Mouse (Mus musculus) adrenal gland, postnatal 36 days (tissue): ENCODE measurements around the gene Sfxn2. TPM values are rescaled to one million over a fixed set of nuclear protein-coding genes. Genes with fewer than 3 reads are reported as not detected.

Experiments
- DNase-seq, 2 experiments: peaks; one replicate each; pipeline ENCODE4 v3.0.0; 2021; ENCODE audit warnings: mixed read lengths in 1 of 2
- total RNA-seq, 2 experiments: library from RNA; stranded (reverse); gene quantifications; 2 replicates each; pipeline ENCODE4 v1.2.3; 2021

Sfxn2 gene
- total RNA-seq, 2 experiments from 2014 or later, result 7.9 to 11.5 TPM

DNA sequence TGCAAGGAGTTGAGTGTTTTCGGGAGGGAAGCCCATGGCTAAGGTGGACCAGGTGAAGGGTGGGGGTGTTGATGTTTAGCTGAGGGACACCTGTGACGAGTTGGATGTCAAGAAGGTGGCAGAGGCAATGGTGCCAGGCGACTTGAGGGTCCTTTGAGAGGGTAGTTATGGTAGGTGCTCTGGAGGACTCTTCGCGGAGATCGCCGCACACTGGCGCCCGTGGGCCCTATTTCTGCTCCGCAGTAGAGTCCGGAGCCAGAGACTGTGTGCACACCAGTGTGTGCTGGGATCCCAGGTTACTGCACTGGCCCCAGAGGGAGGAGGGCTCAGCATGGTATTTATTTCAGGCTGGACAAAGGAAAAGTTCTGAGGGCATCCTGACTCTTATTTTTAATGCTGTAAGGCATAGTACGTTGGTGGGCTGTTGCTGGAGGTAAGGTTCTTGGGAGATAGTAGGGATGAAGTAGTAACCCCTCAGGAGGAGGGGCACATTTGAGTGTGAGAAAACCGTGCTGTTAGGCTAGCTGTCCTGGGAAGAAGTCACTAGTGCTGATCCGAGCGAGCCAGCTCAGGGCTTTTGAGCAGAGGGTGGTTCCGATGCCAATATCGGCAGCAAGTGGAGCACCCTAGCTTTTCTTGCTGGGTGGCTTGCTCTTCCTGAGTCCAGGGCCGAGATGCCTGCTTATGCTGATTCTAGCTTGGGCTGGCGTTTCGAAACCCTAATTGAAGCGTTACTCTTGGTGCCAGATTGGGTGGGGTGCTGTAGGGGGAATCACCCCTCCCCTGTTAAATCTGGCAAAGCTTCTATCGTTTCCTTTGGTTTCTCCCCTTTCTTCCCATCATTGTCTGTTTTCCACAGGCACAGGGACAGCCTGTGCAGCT lies 26.5 kb downstream of the Sfxn2 start:
- peak in 1 of 2 experiments; percentile 38 for DNase-seq

DNA sequence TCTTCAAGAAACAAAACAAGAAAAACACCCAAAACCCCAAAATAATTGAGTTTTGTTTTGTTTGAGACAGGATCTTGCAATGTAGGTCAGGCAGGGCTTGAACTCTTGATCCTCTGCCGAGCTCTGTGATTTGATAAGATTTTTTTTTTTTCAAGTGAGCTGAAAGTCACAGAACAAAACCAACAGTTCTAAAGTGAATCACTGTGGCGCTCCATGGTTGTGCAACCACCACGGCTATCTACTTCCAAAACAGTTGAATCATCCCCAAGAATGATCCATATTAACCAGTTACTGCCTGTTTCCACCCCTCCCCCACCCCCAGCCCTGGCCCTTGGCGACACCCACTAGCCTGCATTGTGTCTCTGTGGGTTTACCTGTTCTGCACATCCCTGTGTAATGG lies 27.2 kb downstream of the Sfxn2 start:
- DNase-seq, result peak; percentile 68 to 73

DNA sequence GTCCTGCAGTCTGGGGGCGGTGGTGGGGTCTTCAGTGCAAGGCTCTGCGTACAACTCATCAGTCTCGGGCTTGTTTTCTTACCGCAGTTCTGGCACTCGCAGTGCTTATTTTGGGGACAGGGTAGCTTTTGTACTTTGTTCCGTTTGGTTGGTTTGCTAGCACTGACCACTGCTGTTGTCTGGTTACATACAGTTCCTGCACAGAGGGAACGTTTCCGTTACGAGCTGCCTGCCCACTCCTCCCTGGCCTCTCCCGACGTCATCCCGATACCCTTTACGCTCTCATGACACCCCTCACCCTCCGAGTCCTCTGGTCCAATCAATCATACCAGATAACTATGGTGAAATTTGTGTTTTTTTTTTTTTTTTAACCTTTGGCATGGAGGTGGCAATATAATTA lies 28.3 kb downstream of the Sfxn2 start:
- peak; percentile 49 to 56 for DNase-seq

DNA sequence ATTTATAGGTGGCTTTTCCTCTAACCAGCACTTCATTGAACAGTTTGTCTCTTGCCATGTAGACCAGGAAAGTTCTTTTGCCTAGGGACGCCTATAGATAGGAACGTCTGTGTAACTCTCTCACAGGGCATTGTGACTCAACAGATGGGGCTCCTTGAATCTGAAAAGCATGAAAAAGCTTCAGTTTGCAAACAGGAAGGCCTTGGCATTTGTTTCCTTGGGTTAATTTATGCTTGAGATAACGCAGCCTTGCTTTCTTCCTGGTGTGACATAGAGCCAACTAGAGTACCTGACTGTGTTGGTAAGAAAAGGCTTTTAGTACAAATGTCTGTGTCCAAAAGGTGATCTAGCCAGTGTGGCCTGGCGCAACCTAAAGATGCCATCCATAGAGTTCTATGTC lies 29.2 kb downstream of the Sfxn2 start:
- DNase-seq, result peak in 1 of 2 experiments; percentile 41

DNA sequence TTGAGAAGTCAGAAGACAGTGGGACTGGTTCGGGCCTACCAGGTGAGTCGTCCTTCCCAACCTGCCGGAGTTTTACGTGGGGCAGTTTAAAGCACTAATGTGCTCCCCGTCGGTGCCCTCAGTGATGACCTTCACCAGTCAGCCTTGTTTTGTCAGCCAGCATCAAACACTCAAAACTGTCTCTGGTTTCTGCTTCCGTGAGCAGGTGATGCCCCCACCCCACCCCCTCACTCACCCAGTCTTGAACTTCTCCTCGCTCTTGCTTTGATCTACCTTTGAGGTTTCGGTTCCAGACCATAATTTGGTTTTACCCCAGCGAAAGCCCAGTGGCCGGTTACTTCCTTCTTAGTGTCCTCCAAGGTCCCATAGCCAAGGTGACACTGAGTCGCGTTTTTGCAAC lies 33.6 kb downstream of the Sfxn2 start:
- DNase-seq, result no peak

DNA sequence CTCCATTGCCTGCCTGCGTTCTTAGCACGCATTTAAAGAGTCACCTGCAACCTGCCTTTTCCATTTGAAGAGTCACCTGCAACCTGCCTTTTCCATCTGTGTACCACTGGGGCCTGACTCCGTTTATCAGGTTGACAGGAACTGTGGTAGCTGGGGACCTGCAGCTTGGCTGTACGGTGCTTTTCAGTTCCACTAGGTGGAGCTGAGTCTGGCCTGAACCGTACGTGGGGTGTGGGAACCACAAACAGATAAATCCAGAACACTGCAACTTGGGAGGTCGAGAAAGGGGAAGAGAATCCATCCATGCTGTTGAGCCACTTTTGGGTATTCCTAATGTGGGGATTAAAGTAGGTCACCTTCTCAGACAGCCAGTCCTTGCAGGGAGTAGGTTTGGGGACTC lies 34.3 kb downstream of the Sfxn2 start:
- peak in 1 of 2 experiments; percentile 62 for DNase-seq

DNA sequence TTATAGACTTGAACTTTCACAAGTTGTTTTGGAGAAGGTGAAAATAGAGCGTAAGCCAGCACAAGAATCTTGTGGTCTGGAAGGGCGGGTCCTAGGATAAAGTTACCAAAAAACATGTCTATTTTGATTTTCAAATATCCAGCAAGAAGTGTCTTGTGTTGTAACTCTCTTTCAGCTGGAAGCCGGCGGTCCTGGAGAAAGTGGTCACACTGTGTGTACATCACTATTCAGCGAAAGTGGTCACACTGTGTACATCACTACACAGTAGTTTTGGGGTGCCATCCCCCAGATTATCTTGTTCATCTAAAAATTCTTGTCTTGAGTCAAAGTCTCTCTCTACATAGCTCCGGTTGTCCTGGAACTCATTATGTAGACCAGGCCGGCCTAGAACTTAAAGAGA lies 35.0 kb downstream of the Sfxn2 start:
- no peak for DNase-seq

DNA sequence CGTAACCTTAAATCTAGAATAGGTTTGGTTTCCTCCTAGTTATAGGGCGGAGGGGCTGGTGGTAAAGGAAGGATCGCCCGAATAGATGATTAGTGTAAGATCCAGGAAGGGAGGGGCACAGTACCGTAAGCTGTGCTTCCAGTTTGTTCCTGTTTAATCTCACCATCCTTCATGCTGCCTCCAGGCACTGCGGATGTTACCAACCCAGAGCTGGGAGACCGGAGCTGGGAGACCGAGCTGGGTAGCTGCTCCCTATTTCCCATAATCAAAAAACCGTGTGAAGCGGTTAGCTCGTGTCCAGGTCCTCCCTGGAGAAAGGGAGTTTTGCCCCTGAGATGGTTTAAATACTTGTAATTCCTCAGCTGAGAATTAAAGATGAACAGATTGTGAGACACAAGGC lies 43.2 kb downstream of the Sfxn2 start:
- no peak for DNase-seq

DNA sequence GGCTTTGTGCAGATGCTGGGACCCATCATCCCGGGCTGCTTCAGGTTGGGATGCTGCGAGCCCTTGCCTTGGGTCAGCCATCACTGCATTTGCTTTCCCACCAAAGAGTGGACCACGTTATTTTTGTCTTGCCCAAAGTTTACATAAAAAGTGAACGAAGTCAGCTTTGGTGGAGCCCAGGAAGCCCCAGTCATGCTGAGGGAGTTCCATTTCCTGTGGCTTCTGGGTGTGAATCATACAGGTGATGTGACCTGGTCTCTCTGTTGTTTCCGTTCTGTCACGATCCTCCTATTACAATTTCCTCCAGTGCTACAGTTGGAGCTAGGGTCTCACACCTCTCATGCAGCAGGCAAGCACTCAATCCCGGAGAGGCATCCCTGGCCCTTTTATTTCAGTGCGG lies 44.2 kb downstream of the Sfxn2 start:
- no peak for DNase-seq

DNA sequence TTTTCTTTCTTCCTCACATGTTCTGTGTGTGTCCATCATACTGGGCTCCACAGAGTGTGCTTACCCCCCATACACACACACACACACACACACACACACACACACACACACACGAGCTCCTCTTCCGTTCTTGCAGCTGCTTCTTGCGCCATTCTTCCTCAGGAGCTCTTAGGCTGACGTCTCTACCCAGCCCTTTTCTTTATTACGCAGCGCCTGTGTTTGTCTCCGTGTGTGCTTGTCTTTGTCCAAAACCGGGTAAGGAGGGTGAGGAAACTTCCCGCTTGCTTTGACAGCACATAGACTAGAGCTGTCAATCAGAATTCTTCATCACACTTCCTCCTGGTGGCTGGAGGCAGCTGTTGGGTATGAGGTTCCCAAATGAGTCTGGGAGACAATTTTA lies 45.2 kb downstream of the Sfxn2 start:
- no peak for DNase-seq

DNA sequence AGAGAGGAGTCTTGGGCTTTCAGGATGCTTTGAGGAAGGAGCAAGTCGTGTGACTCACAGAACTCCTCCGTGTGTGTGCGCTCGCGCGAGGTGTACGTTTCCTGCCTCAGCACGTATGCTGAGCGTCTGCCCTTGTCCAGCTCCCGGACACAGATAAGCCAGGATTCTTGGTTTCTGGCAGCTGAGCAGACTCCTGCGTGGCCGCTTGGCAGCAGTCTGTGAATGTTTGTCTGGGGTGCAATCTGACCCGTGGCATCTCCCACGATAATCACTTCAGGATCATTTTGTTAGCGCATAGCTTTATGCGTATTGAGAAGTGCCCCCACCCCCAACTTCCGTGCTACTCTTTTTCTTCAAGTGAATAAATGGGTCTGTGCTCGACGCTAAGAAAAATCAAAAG lies 45.8 kb downstream of the Sfxn2 start:
- peak in 1 of 2 experiments; percentile 55 for DNase-seq

DNA sequence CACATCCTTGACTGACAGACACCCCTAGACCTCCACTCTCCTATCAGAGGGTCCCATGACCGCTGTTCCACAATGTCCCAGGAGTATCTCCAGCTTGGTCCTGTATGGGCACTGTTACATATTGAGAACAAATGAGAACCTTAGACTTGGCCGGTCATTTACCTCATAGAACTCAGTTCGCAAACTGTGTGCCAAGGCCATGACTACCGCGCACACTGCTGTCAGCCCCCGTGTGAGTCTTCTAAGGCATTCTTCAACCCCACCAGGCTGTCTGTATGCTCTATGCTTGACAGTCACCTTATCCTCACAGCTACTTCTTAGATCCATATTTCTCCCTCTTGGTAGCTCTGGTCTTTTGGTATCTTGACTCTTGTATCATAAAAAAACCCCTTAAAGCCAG lies 46.4 kb downstream of the Sfxn2 start:
- DNase-seq, result peak; percentile 4

DNA sequence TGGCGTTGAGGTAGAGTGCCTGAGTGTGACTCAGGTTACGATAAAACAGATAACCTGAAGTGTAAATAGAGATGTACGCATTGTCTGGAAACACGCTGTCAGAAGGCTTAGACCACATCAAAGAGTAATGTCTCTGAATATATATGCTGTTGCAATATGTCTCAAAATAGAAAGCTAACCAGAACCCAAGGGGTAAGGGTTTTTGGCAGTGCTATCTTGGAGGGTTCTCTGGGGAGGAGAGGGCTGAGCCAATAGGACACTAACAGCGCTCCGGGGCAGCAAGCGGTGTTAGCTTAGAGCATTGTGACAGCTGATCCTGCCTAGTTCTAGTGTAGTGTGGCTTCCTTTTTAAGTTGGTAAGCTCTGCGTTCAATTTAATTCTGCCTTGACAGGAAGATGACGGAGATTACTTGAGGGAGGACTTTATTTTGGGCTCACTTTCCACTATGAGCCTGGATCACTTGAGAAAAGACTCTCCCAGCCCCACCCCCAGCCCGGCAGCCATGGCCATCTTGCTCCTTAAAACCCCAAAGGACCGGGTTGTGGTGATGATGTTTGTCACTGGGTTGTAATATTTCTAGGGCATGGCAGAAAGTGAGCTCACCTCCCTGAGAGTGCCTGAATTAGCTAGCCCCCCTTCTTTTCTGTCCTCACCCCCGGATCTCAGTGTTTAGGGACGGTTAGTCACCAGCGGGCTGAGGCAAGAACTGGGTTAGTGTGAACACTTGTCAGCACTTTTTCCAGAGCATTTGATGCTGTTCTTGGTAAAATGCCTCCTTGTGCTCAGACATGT lies 47.0 kb downstream of the Sfxn2 start:
- DNase-seq, result peak; percentile 12 to 23

DNA sequence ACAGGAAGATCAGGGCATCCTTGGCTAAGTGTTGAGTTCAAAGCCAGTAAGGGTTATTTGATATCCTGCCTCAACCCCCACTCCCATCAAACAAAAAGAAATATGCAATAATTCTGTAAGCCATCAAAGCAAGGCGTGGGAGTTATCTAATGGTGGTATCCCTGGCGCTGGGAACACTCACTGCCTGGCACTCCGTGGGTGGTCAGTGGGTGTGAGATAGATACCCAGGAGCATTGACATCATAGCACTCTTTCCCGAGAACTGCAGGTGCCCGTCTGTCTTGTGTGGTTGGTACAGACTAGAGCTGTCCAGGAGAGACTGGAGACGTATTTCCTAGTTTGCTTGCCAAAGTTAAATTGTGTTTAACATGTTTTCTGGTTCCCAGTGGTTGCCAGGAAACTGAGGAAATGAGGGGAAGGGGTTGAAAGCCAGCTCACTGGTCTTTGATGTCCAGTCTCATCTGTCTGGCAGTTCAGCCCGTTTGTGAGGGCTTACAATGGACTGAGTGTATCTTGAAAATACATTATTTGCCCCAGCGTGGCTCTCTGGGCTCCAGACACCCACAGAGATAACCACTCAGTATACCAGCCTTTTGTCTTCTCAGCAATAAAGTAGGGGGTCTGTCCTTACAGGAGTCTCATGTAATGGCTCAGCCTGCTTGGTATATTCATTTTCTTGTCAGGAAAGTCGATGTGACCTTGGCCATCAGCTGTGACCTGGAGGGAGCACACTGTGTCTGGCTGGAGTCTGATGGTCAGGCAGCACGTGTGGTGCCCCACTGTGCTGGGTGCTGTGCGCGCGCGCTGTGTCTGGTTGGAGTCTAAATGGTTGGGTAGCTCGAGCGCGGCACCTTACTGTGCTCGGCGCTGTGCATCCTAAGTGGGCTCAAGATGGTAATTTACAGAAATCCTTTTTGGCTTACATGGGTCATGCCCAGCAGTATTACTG lies 48.3 kb downstream of the Sfxn2 start:
- DNase-seq, result no peak

DNA sequence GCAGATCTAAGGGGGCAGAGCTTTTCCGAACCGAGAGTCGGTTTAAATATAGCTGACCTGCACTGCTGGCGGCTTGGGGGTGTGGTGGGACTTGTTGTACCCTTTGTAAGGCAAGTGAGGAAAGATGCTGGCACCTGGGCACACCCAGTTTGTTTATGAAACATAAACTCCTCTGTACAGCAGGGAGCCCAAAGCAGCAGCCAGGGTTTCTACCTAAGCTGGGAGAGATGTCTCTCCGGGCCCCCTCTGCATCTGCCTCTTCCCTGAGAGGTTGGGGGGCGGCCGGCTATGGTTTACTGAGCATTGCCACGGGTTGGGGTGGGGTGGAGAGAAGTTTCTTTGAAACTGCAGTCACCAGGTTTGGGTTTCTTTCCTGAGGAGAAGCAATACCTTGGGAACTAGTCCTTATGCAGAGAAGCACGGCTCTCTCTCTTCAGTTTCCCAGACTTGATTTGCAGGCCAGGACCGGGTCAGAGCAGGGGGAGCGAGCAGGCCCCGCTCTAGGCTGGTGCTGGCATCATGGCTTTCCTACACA lies 49.6 kb downstream of the Sfxn2 start:
- DNase-seq, result no peak

DNA sequence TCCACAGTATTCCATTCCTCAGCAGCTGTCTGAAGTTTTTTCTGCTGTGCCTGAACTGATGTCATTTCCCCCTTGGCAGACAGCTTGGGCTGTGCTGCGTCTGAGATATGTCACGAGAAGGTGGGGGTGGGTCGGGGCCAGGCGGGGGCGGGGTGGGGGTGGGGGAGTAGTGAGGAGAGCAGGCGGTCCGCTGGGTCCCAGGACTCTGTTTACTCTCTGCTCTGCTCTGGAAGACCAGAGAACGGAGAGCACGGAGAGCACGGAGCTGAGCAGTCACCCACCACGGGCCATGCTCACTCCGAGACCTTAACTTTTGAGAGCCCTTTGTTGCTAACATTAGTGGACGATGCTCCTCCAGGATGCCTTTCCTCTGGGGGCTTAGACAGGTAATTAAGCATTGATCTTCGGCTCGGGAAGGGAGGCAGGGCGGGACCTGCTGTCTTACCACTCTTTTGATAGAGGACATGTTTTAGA lies 50.1 kb downstream of the Sfxn2 start:
- DNase-seq, result no peak

DNA sequence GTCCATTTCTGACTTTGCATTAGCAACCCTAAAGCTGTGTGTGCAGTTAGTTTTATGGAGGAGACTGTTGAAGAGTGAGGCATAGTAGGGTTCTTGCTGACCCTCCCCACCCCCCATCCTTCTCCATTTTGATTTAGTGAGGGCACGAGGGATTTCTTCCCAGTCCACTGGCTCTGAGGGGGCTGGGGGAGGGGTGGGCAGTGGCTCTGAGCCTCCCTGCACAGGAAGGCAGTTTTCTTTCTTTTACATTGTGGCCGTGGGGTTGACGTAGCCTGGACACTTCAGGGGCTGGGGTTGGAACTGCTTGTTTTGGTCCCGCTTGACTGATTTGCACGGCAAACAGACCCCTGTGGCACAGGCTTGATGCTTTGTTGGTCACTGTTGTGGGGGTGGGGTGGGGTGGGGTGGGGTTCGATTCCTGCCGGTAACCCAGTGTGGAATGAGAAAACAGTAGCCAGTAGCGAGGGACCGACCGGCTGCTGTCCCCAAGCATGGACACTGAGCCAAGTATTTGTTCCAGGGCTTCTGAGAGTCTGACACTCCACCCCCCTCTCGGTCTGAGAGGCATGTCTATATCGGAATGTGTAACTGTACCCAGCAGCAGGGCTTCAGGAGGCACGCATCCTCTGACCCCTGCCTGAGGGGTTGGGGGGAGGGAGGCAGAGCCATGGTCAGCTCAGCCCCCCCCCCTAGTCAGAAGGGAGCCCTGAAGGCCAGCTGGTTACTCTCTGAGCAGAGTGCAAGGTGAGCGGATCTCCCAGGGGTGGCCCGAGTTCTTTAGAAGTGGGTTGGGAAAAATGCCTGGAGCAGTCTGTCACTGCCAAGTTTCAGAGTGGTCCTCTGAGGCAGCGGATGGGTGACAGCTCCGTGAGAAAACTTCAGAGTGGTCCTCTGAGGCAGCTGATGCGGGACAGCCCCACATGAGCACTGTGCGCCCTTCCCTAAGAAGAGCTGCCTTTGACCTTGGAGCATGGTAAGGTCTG lies 50.9 kb downstream of the Sfxn2 start:
- DNase-seq, result no peak

DNA sequence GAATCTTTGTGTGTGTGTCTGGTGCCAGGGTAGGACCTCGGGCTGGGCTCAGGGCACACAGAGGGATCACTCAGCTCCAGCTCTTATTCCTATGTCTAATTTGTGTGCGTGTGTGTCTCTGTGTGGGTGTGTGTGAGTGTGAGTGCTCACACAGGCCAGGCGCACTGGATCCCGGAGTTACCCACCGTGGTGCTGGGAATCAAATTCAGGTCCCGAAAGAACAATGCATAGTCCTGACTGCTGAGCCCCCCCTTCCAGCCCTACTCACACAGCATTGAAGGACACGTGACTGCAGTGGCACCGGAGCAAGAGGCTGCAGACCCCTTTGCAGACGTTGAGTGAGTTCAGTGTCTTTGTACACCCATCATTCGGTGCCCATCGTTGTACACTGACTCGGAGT lies 51.9 kb downstream of the Sfxn2 start:
- DNase-seq, result no peak

DNA sequence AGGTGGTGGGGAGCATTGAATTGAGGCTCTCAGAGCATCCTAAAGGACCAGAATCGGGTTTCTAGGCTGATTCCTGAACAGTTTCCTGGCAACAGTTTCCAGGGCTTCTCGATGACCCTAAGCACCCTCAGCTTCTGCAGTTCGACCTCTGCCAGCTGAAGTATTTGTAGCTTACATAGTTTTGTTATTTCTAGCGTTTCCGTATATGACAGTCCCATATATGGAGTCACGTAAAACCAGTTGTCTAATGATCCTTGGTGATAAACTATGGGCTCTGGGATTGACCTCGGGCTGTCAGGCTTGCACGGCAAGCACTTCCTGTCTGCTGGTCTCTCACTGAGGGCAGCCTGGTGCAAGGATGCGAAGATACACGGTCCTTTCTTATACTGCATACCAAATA lies 52.4 kb downstream of the Sfxn2 start:
- DNase-seq, result no peak

DNA sequence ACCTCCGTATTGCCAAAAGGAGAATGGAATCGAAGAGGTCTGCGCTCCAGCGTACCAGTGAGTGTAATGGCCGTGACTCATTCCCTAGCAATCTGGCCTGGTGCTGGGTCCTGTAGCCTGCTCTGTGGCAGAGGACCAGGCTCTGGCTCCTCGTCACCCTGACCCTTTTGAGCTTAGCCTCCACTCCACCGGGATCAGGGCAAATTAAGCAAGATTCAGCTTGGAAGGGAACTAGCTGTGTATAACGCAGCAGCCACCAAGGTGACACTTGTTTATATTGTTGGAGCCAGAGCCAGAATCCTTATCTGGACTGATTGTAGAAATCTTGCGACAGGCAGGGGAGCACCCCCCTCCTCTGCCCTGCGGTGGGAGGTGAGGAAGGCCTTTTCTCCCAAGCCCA lies 55.2 kb downstream of the Sfxn2 start:
- peak; percentile 86 for DNase-seq

DNA sequence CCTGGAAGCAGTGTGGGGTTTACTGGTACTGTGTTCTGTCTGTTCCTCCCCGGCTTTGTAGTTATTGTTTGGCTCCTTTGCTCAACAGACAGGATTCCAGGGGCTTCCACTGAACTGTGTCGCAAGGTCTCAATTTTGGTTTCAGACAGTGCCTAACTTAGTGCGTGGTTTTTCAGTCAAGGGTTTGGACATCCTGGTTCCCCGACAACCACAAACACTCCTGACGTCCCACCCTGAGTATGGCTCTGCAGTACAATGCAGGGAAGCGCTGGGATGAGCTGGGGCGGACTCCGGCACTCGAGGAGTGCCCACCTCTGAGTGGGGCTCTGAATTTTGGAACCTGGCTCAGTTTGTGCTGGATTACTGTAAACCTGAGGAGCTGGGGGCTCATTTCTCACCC lies 56.6 kb downstream of the Sfxn2 start:
- no peak for DNase-seq
